24 mouse cellular contexts compared by ENCODE assay signal in genomic region chr2:59327946-59328345, GRCm38 (mm10).
DNase-seq lines count a peak whose midpoint lies in the region; ATAC-seq lines count a peak whose summit lies in the region.
"Had no signal": no experiment of that assay in that cellular context is flagged by ENCODE, and none has a peak within 500 bp of the region (broad histone marks: within the 10 kb centered on the region; RNA-seq: fewer than 3 reads in every experiment).

No protein-coding gene starts in this region.

- H3K4me3 ChIP-seq in intestine, embryonic 14.5 days (ENCODE audit: low read depth, low read length) = no peak overlapping the region
- no peak overlapping the region for H3K4me3 ChIP-seq in intestine, embryonic 16.5 days (ENCODE audit: low read length)
- H3K4me3 ChIP-seq: embryonic facial prominence, embryonic 12.5 days; embryonic facial prominence, embryonic 15.5 days; gastrocnemius, adult 2 months; heart, adult 2 months; hindbrain, embryonic 12.5 days; hindbrain, embryonic 15.5 days had no signal

- H3K9ac ChIP-seq in intestine, embryonic 14.5 days (ENCODE audit: low read length) = no peak overlapping the region
- H3K9ac ChIP-seq in intestine, embryonic 16.5 days (ENCODE audit: low read depth, low read length) = no peak overlapping the region
- H3K9ac ChIP-seq: embryonic facial prominence, embryonic 12.5 days; embryonic facial prominence, embryonic 15.5 days; forebrain, postnatal 0 days; hindbrain, embryonic 12.5 days; hindbrain, embryonic 15.5 days had no signal

- ATAC-seq in intestine, embryonic 14.5 days (replicated peaks; ENCODE audit: low FRiP score, low TSS enrichment, low read depth) = no peak
- ATAC-seq in intestine, embryonic 16.5 days = no peak
- ATAC-seq in common myeloid progenitor, adult 5-6 weeks (replicated peaks; ENCODE audit: low read depth, poor library complexity, severe bottlenecking) = peak; percentile 86
- ATAC-seq in megakaryocyte, adult 5-6 weeks (ENCODE audit: poor library complexity, severe bottlenecking) = peak; percentile 57
- ATAC-seq: CD4-positive, CD25-positive, alpha-beta regulatory T cell, adult 4 months; forebrain, embryonic 14.5 days; forebrain, postnatal 0 days had no signal

- peak; percentile 25 for DNase-seq in intestine, embryonic 14.5 days (ENCODE audit: low spot score)
- peak; percentile 36 to 70 for DNase-seq in natural killer cell, adult 2 months (ENCODE audit: low spot score in 2 of 2)
- no peak for DNase-seq in thymus, postnatal 25 days
- DNase-seq in adrenal gland, adult 8-10 months = no peak
- DNase-seq: adrenal gland, adult 2 months; adrenal gland, postnatal 25 days; cerebellum, adult 11-12 months; cerebellum, adult 8-10 months; cerebellum, postnatal 10 days; cerebellum, postnatal 36 days; forebrain, postnatal 0 days; gastrocnemius, adult 2 months; gastrocnemius, postnatal 14 days; heart, adult 2 months had no signal

- no peaks in the 10 kb centered on the region for H3K36me3 ChIP-seq in intestine, embryonic 14.5 days (ENCODE audit: control insufficient read depth, insufficient read depth, low read length)
- peaks cover 2% of the 10 kb centered on the region; the same call in 1 of the 2 replicates for H3K36me3 ChIP-seq in intestine, embryonic 16.5 days (ENCODE audit: control insufficient read depth, insufficient read depth, low read length)
- H3K36me3 ChIP-seq: hindbrain, embryonic 15.5 days had no signal

- no peak overlapping the region for H3K27ac ChIP-seq in intestine, embryonic 14.5 days (ENCODE audit: low read depth)
- H3K27ac ChIP-seq in intestine, embryonic 16.5 days (ENCODE audit: low read length) = no peak overlapping the region
- H3K27ac ChIP-seq: embryonic facial prominence, embryonic 12.5 days; embryonic facial prominence, embryonic 15.5 days; gastrocnemius, adult 2 months; heart, adult 2 months; hindbrain, embryonic 12.5 days; hindbrain, embryonic 15.5 days had no signal

- H3K4me2 ChIP-seq in intestine, embryonic 14.5 days (ENCODE audit: low read length) = no peak overlapping the region
- H3K4me2 ChIP-seq in intestine, embryonic 16.5 days (ENCODE audit: low read depth, low read length) = no peak overlapping the region
- H3K4me2 ChIP-seq: embryonic facial prominence, embryonic 12.5 days; embryonic facial prominence, embryonic 15.5 days; heart, embryonic 11.5 days; hindbrain, embryonic 12.5 days; hindbrain, embryonic 15.5 days had no signal

- no peaks in the 10 kb centered on the region for H3K27me3 ChIP-seq in intestine, embryonic 14.5 days (replicated peaks; ENCODE audit: control insufficient read depth, insufficient read depth, low read length)
- no peaks in the 10 kb centered on the region for H3K27me3 ChIP-seq in intestine, embryonic 16.5 days (replicated peaks; ENCODE audit: control insufficient read depth, insufficient read depth, low read length)
- H3K27me3 ChIP-seq: embryonic facial prominence, embryonic 12.5 days; embryonic facial prominence, embryonic 15.5 days; hindbrain, embryonic 12.5 days; hindbrain, embryonic 15.5 days had no signal

- no peaks in the 10 kb centered on the region for H3K4me1 ChIP-seq in intestine, embryonic 14.5 days (replicated peaks; ENCODE audit: control insufficient read depth, insufficient read depth, low read length)
- no peaks in the 10 kb centered on the region for H3K4me1 ChIP-seq in intestine, embryonic 16.5 days (ENCODE audit: control insufficient read depth, insufficient read depth, low read length)
- H3K4me1 ChIP-seq: embryonic facial prominence, embryonic 12.5 days; hindbrain, embryonic 12.5 days; hindbrain, embryonic 15.5 days had no signal

- WGBS in intestine, embryonic 14.5 days = 86% methylated on average over 5 of the region's 5 CpGs
- WGBS in intestine, embryonic 16.5 days = 91% methylated on average over 5 of the region's 5 CpGs

- H3K9me3 ChIP-seq in intestine, embryonic 14.5 days (ENCODE audit: control insufficient read depth, low read length) = no peaks in the 10 kb centered on the region
- H3K9me3 ChIP-seq in intestine, embryonic 16.5 days (ENCODE audit: control insufficient read depth, low read length) = no peaks in the 10 kb centered on the region
- H3K9me3 ChIP-seq: embryonic facial prominence, embryonic 12.5 days; embryonic facial prominence, embryonic 15.5 days; hindbrain, embryonic 12.5 days; hindbrain, embryonic 15.5 days had no signal

Comparison
In these comparisons a context has a peak if more than half of its experiments do, and no peak if none do; other contexts are left out.
1. ATAC-seq: peak in common myeloid progenitor, adult 5-6 weeks (single experiment) and megakaryocyte, adult 5-6 weeks (single experiment); none in intestine, embryonic 14.5 days (single experiment) and intestine, embryonic 16.5 days (single experiment).
2. DNase-seq: peak in intestine, embryonic 14.5 days (single experiment) and natural killer cell, adult 2 months (2 of 2); none in thymus, postnatal 25 days (single experiment) and adrenal gland, adult 8-10 months (single experiment).